Mouse (Mus musculus): ENCODE measurements at regions not wholly inside any gene's neighbourhood (a gene's known extent, or its start where the extent isn't known, plus 50 kb on each side); places are given as distances from the start of the nearest gene placed in this dataset.
"Not testable (repeated sequence)": the region's sequence is repeated elsewhere in the genome, so short reads cannot be mapped to it uniquely, and the experiment has no call there.

DNA sequence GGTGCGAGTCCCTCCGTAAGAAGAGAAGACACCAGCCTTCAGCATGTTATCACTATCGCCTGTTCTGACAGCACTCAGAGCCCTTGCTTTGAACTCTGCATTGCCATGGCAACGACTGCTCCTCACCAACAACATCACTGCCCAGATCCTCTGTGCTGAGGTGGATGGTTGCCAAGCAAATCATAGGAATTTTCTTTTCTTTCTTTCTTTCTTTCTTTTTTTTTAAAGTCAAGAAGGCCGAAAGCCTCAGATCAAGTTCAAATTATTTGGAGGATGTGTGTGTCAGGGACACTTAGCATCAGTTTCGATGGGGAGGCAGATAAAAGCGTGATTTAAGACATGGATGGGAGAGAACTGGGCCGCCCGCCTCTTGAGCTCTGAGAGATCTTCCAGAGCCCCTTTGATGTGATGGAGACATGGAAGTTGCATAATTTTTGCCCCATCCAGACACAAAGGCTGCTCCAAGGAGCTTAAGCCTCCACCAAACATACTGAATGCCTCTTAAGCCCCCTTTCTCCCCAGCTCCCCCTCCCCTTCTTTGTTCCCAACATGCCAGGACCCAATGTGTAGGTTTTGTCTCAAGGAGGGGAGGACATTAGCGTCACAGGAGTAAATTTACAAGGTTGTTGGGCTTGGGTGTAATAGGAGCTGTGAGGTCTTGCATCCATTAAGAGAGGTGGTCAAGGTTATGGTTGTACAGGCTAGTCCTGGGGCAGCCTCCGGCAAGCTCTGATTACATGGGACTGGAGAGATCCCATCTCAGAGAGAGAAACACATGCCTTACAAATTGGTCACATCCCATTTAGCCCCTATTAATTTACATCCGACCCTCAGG lies 167.4 kb upstream of the Npvf start:
- DNase-seq (ENCODE audit: low spot score in 2 of 2), result peak in 1 of 2 experiments; percentile 52

DNA sequence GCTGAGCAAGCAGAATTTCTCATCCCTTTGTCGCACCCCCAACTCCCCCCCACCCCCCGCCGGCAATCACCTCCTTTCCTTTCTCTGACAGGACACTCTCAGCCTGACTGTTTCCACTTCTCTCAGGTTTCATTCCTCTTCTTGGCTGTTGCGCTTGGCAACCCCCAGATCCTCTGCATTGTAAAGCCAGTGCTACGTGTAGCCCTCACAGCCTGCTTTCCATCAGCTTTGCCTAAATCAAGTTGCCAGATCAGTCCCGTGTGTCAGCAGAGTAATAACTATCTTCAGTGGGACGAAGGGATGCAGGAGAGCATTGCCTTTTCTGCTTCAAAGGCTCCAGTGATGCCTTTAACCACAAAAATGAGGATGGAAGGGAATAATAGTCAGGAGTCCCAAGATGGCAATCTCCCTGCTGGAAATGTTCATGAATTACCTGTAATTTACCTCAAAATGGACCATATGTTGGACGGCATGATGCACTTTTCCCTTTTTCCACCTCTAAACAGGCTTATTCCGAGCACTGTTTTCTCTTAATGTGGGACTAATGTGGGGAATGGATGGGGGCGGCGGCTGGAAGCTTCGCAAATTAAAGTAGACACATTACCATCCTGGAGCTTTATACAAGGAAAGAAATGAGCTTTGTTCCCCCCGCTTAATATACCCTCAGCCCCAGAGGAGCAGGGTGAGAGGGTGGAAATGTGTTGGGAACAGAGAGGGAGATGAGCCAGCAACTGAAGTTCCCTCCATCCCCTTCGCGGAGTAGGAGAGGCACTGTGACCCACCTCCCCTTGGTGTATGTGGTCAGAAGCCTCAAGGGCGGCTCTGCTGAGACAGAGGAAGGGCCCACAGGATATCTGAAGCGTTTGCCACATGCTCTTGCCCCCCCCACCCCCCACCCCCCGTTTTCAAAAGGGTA lies 168.3 kb upstream of the Npvf start:
- DNase-seq (ENCODE audit: low spot score in 2 of 2), result no peak

GRCm38 (mm10) chr6:50823220-50823910 lies 169.1 kb upstream of the Npvf start:
- DNase-seq (ENCODE audit: low spot score in 2 of 2), result peak; percentile 7 to 31

GRCm38 (mm10) chr6:50824466-50824865 lies 170.2 kb upstream of the Npvf start:
- DNase-seq (ENCODE audit: low spot score in 2 of 2), result no peak

DNA sequence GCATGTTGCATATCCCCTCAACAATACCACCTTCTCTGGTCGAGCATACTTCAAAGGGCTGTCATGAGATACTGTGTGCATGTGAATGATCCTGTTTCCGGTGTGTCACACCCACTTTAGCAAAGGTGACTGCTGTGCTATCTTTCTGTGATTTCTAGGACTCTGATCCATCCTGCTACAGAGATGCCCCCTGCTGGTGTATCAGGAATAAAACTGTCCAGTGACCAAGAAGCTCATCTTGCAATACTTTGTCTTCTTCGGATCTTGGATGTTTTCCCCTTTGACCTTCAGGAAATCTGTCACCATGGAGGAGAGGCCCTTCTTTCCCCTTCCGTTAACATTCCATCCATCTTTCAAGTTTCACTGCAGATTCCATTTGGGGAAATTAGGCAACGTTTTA lies 177.5 kb upstream of the Npvf start:
- no peak for DNase-seq (ENCODE audit: low spot score in 2 of 2)

- no peak for DNase-seq (ENCODE audit: low spot score in 2 of 2)
Measured at GRCm38 (mm10) chr6:50835997-50836625, 181.9 kb upstream of the Npvf start.

GRCm38 (mm10) chr6:50840826-50841225 lies 186.6 kb upstream of the Npvf start:
- no peak for DNase-seq (ENCODE audit: low spot score in 2 of 2)

GRCm38 (mm10) chr6:50845246-50845645 lies 191.0 kb upstream of the Npvf start:
- not testable (repeated sequence) for DNase-seq (ENCODE audit: low spot score in 2 of 2)

DNA sequence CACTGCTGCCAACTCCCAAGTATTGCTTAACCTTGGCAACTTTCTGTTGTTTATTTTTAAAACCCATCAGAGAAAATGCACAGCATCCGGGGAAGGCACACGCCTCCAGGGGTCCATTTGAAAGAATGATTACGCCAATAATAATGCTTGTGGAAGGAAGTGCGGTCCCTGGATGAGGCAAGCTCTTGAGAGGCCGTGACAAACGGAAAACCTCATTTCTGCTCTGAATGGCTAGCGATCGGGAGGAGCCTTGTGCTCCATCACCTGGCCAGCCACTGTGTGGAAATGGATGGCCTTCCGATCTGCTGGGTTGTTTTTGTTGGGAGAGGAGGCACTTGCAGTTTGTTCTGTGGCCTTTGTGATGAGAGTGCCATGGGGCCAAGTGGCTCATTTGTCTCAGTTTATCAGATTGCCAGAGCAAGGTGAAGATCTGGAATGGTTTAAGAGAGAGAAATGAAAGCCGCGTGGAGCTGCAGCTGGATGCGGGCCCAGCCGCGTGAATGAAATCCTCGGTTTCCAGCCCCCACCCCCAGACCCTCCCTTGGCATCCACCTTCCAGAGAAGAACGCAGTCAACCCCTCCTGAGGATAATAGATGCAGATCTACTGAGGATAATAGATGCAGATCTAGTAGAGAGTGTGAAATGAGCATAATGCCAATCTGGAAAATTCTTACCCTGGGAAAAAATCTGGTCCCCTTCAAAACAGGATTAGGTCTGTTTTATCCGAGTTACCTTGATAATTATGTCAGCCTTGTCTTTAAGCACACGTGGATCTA lies 192.7 kb upstream of the Npvf start:
- DNase-seq (ENCODE audit: low spot score in 2 of 2), result no peak

DNA sequence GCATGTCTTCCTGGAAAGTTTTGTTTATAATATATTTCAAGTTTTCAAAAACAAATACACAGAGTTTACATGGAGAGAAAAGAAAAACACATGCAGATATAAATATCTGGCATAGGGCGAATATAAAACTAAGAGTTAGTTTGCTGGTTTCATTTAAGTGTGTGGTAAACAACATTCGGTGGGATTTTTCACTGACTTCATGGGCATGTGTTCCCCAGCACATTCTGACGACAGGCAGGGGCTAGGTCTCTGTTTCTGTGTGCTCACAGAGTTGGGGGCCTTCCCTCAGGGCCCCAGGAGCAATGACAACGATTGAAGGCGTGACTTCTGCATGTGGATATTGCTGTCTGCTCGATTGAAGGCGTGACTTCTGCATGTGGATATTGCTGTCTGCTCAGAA lies 193.3 kb upstream of the Npvf start:
- no peak for DNase-seq (ENCODE audit: low spot score in 2 of 2)

GRCm38 (mm10) chr6:50859162-50859561 lies 204.9 kb upstream of the Npvf start:
- no peak for DNase-seq (ENCODE audit: low spot score in 2 of 2)

GRCm38 (mm10) chr6:50877991-50878390 lies 223.8 kb upstream of the Npvf start:
- DNase-seq (ENCODE audit: low spot score in 2 of 2), result no peak

DNA sequence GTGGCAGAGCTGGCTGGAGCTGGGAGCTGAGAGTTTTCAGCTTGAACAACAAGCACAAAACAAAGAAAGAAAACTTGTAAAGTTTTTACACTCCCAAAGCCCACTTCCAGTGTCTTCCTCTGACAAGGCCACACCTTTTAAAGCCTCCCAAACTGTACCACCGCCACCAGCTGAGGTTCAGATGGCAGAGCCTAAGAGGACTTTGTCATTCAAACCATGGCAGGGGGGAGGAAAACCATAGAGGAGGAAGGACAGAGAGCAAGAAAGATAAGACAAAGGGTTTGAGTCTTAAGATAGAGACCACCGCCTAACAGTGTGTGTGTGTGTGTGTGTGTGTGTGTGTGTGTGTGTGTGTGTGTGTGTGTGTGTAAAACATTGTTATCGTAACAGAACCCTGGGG lies 228.1 kb upstream of the Npvf start:
- DNase-seq (ENCODE audit: low spot score in 2 of 2), result no peak

DNA sequence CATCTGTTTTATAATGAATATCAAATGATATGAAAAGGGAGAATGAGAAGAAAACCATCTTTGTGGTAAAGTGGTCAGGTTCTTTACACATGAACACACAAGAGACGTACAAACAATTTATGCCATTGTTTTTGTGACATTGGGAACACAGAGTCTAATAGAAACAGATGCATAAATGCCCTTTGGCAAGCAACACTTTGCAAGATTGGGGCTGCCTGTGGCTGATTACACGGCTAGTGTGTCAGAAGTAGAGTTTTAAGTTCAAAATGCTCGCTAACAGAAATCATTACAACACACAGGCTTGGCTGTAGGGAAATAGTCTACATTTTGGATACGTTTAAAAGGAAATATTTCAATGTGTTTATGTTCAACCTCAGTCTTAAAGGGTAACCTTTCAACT lies 228.5 kb upstream of the Npvf start:
- DNase-seq (ENCODE audit: low spot score in 2 of 2), result no peak

GRCm38 (mm10) chr6:50885031-50885430 lies 230.8 kb upstream of the Npvf start:
- no peak for DNase-seq (ENCODE audit: low spot score in 2 of 2)

DNA sequence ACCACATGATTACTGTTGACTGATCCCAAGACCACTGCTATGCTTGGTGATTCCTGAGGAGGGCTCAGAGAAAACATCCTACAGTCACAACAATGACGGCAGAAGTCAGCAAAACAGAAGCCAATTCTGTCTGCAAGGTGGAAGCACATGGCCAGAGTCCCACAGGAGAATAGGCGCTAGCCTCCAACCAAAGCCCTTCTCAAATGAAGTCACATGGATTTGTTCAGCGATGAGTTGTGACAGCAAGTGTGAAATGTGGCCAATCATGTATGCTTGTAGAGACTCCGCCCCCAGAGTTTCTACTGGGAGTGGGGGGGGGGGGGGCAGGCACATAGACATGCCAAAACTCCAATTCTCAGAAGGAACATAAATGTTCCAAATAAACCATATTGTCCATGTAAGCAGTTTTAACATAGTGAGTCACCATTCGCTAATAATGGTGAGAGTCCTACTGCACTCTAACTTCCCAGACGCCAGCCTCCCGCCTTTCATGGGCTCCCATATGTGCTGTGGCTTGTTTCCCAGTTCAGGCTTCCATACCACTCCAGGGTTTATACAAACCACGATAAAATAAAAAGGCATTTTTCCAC lies 231.6 kb upstream of the Npvf start:
- DNase-seq (ENCODE audit: low spot score in 2 of 2), result no peak

DNA sequence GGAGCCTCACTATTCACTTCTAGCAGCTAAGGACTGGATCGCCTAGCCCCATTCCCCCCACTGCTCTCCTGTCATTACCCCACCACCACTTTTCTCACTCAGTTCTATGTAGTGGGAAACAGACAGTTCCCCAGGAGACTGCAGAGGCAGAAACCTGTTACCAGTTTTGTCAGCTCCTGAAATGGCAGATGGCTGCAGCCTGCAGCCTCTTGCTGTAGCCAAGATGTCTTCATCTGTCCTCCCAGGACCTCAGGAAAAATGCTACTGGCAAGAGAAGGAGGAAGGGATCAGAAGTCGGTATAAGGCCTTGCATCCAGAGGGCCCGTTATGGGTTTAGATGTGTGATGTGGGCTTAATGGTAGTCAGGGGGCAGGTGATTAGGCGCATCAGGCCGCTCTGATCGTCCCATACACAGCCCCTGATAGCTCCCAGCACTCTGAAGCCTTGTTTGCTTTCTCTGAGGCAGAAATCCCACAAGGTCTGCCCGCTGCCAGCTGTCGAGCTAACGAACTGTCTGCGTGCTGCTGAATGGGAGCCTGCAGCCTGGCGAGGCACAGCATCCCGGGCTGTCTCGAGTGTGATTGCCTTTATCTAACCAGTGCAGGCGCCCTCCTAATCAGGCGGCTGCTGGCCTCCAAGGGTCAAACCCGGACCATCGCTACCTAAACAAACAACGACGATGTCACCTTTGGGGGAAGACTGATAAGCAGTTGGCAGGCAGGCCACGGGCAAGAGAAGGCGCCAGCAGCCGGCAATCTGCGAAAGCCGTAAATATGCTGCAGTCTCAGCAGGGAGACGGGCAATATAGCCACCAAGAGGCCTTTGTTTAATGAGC lies 236.3 kb upstream of the Npvf start:
- DNase-seq (ENCODE audit: low spot score in 2 of 2), result no peak

GRCm38 (mm10) chr6:50891205-50891526 lies 236.9 kb upstream of the Npvf start:
- no peak for DNase-seq (ENCODE audit: low spot score in 2 of 2)

GRCm38 (mm10) chr6:50898792-50899191 lies 244.6 kb upstream of the Npvf start:
- no peak for DNase-seq (ENCODE audit: low spot score in 2 of 2)
